Mouse (Mus musculus) thymus, adult 2 months (tissue): ENCODE results near the gene Med12l. TPM values are rescaled to one million over a fixed set of nuclear protein-coding genes. Genes with fewer than 3 reads are reported as not detected.

Experiments used
- DNase-seq: peaks from one replicate; pipeline ENCODE4 v3.0.0; 2021
- H3K27ac ChIP-seq: fragments of 200-500 bp; 2 replicates; pipeline ENCODE4 v1.5.1; 2012; ENCODE audit warnings: low read length, control low read depth; ENCODE audit not compliant: control insufficient read depth, insufficient read depth
- H3K27me3 ChIP-seq: fragments of 200-500 bp; 2 replicates; pipeline ENCODE4 v1.6.1; 2012; ENCODE audit warnings: mild to moderate bottlenecking, low read length, moderate library complexity, mixed read lengths; ENCODE audit not compliant: control insufficient read depth, insufficient read depth
- H3K36me3 ChIP-seq: fragments of 200-500 bp; 2 replicates; pipeline ENCODE4 v1.6.1; 2012; ENCODE audit warnings: mild to moderate bottlenecking, low read length, moderate library complexity; ENCODE audit not compliant: control insufficient read depth, insufficient read depth
- H3K4me1 ChIP-seq: fragments of 200-500 bp; replicated peaks from 2 replicates; pipeline ENCODE4 v1.6.1; 2012; ENCODE audit warnings: low read length; ENCODE audit not compliant: control insufficient read depth, insufficient read depth
- H3K4me3 ChIP-seq: fragments of 200-500 bp; 2 replicates; pipeline ENCODE4 v1.5.1; 2012; ENCODE audit warnings: mild to moderate bottlenecking, low read length, control low read depth, moderate library complexity; ENCODE audit not compliant: control insufficient read depth, insufficient read depth
- CTCF ChIP-seq: fragments of 200-500 bp; IDR thresholded peaks from 2 replicates; pipeline ENCODE4 v1.5.1; 2012; ENCODE audit warnings: mild to moderate bottlenecking, control low read depth, low read length, moderate library complexity, borderline replicate concordance; ENCODE audit not compliant: control insufficient read depth, poor library complexity, insufficient read depth; ENCODE audit errors: extremely low read depth
- POLR2A ChIP-seq: fragments of 200-500 bp; IDR thresholded peaks from 2 replicates; pipeline ENCODE4 v1.6.1; 2012; ENCODE audit warnings: mild to moderate bottlenecking, low read length, control low read depth, moderate library complexity; ENCODE audit not compliant: control insufficient read depth, poor library complexity, insufficient read depth; ENCODE audit errors: extremely low read depth
- WGBS: fragments of 180-500 bp; shearing (Covaris S2); methylation state at CpG from one replicate; pipeline ENCODE4 v1.1.7; 2018; 5-methylcytosine and 5-hydroxymethylcytosine counted together
- polyA plus RNA-seq: library from polyadenylated mRNA; depleted of rRNA; stranded (reverse); fragments of >200 nt; gene quantifications from 2 replicates; pipeline ENCODE4 v1.2.3, GENCODE M21; 2012; rRNA removed

Med12l gene
- polyA plus RNA-seq: 3.3 and 4.2 TPM in 2 replicates

DNA sequence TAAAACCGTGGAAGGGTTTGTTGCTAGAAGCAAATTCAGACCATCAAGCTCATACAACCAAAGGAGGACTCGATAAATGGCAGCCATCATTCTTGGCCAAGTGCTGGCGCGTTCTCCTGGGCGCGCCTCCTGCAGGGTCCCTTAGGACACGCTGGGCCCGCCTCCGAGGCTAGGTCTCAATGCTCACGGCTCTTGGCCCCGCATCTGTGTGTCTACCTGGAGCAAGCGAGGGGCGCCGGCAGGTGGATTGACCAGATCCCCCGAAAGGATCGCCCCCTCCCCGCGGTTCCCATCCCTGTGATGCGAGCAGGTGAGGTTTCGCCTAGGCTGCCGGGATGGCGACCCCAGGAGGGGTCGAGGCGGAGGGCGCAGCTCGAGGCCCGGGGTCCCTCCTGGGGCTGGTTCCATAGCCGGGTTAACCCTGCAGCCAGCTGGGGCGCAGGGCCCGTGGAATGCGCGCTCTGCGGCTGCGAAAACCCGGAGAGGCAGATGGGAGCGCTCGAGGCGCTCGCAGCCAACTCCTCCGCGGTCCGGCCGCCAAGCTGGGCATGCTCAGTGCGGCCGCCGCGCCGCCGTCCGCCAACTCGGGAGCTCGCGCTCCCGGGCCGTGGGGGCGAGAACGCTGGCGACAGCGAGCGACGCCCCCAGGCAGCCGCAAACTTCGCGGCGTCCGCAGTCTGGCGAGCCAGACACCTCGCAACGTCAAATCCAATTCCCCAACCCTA, at the start of gene Med12l:
Gene Med12l, plus strand, starts transcription at position 555 of the 725 bp plus-strand sequence.
- 1% methylated on average over 69 of the region's 69 CpGs for WGBS
- DNase-seq: peak; percentile 55
- TF ChIP-seq POLR2A (no peak), CTCF (no peak)
- Histone ChIP-seq H3K4me3 (peak within 1 kb of the TSS; percentile 41), H3K4me1 (peaks cover 19% of the 10 kb centered on the region), H3K27ac (no peak within 1 kb of the TSS), H3K27me3 (peaks cover 3% of the 10 kb centered on the region; the same call in 1 of the 2 replicates), H3K36me3 (no peaks in the 10 kb centered on the region)

GRCm38 (mm10) chr3:58961166-58961565, 44.5 kb upstream of the Med12l start:
- DNase-seq: no peak

GRCm38 (mm10) chr3:58977413-58977812, 28.2 kb upstream of the Med12l start:
- Histone ChIP-seq H3K27ac (no peak overlapping the region), H3K27me3 (no peaks in the 10 kb centered on the region), H3K4me1 (no peaks in the 10 kb centered on the region), H3K36me3 (no peaks in the 10 kb centered on the region), H3K4me3 (no peak overlapping the region)
- no peak for DNase-seq
- TF ChIP-seq POLR2A (no peak), CTCF (no peak)
- 92% methylated on average over 1 of the region's 1 CpGs for WGBS

More at GRCm38 (mm10) chr3:58961166-58961565, 44.5 kb upstream of the Med12l start:
- Histone ChIP-seq H3K27ac (no peak overlapping the region), H3K4me1 (no peaks in the 10 kb centered on the region), H3K4me3 (no peak overlapping the region), H3K36me3 (no peaks in the 10 kb centered on the region), H3K27me3 (no peaks in the 10 kb centered on the region)
- TF ChIP-seq CTCF: no peak
- TF ChIP-seq POLR2A: no peak
- 98% methylated on average over 1 of the region's 1 CpGs for WGBS

DNA sequence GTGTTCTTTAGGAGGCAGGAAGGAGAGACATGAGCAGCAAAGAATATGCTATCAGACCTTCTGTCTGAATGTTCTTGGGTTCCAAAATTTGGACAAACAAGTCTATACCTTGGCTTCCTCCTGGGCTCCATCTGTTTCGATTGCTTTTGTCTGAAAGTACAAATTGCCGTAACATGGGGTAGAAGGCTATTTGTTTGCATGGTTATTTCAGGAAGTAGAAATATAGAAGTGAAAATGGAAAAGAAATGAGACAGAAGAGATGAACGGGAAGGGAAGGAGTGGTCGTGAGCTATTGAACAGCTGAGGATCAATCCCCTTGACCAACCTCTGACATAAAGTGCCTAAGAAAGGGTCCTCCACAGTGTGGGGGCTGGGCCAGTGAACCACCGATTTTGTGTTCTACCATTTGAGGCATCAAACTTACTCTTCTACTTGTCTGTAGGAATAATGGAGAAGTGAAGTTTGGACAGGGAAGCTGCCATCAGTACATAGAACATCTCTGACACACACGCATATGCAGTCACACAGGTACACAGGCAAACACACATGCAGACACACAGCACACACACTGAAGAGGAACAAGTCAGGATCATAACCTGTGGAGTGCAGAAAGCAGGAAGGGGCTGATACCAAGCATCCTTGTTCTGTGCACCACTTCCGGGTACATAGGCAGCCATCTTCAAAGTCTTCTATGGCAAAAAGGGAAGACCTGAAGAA, 27.6 kb upstream of the Med12l start:
- TF ChIP-seq POLR2A (no peak), CTCF (no peak)
- no peaks in the 10 kb centered on the region for H3K36me3 ChIP-seq
- no peak overlapping the region for H3K27ac ChIP-seq
- 86% methylated on average over 7 of the region's 7 CpGs for WGBS
- no peak overlapping the region for H3K4me3 ChIP-seq
- H3K4me1 ChIP-seq: peaks cover 2% of the 10 kb centered on the region; the same call in 1 of the 2 replicates
- DNase-seq: no peak
- H3K27me3 ChIP-seq: no peaks in the 10 kb centered on the region

- Histone ChIP-seq H3K4me3 (no peak overlapping the region), H3K27ac (no peak overlapping the region), H3K36me3 (no peaks in the 10 kb centered on the region), H3K4me1 (peaks cover 4% of the 10 kb centered on the region; the same call in 1 of the 2 replicates), H3K27me3 (no peaks in the 10 kb centered on the region)
- no peak for DNase-seq
- TF ChIP-seq CTCF (no peak), POLR2A (no peak)
- 86% methylated on average over 4 of the region's 4 CpGs for WGBS
Observed at GRCm38 (mm10) chr3:58980579-58980978, 25.0 kb upstream of the Med12l start.

GRCm38 (mm10) chr3:58982896-58983837, 22.5 kb upstream of the Med12l start:
- Histone ChIP-seq H3K4me3 (no peak overlapping the region), H3K27me3 (no peaks in the 10 kb centered on the region), H3K27ac (no peak overlapping the region), H3K4me1 (peaks cover 4% of the 10 kb centered on the region; the same call in 1 of the 2 replicates), H3K36me3 (no peaks in the 10 kb centered on the region)
- WGBS: 5% methylated on average over 15 of the region's 15 CpGs
- peak; percentile 74 for DNase-seq
- TF ChIP-seq POLR2A: no peak
- TF ChIP-seq CTCF: peak; percentile 46; the same call in 1 of the 2 replicates
